In the genomic region with DNA sequence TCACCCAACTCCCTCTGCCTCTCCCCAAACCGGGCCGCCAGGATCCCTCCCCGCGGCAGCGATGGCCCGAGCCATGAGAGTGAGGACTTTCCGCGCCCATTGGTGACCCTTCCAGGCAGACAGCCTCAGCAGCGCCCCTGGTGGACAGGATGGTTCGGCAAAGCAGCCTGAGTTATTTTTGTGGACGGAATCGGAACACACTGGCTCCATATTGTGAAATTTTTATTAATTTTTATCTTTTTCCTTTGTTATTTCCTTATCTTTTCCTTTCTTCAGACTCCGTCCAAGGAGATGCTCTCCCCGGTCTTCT, we compare ENCODE assay signal across 9 mouse cellular contexts. TPM values are rescaled to one million over a fixed set of nuclear protein-coding genes. Genes with fewer than 3 reads are reported as not detected.
A peak's percentile ranks its signal among the peaks of the same experiment; 100 is the strongest.
DNase-seq lines count a peak whose midpoint lies in the region; ATAC-seq lines count a peak whose summit lies in the region.
"Had no signal": no experiment of that assay in that cellular context is flagged by ENCODE, and none has a peak within 500 bp of the region (broad histone marks: within the 10 kb centered on the region; RNA-seq: fewer than 3 reads in every experiment).

No protein-coding gene starts in this region.

- no peaks in the 10 kb centered on the region for H3K9me3 ChIP-seq in midbrain, embryonic 11.5 days (ENCODE audit: control insufficient read depth, low read length)
- no peaks in the 10 kb centered on the region for H3K9me3 ChIP-seq in midbrain, embryonic 16.5 days (replicated peaks; ENCODE audit: control insufficient read depth, low read length, poor library complexity, severe bottlenecking)
- H3K9me3 ChIP-seq: neural tube, embryonic 12.5 days had no signal

- no peak overlapping the region for H3K4me2 ChIP-seq in midbrain, embryonic 11.5 days
- no peak overlapping the region for H3K4me2 ChIP-seq in midbrain, embryonic 16.5 days (ENCODE audit: low read length)
- H3K4me2 ChIP-seq: neural tube, embryonic 12.5 days had no signal

- H3K9ac ChIP-seq in midbrain, embryonic 11.5 days (ENCODE audit: low read length), result no peak overlapping the region
- H3K9ac ChIP-seq in midbrain, embryonic 16.5 days (ENCODE audit: low read depth, low read length), result no peak overlapping the region
- H3K9ac ChIP-seq: neural tube, embryonic 12.5 days had no signal

- DNase-seq in heart, adult 18-20 months, result peak; percentile 46 to 71
- DNase-seq in heart, adult 8-10 months (ENCODE audit: low spot score), result no peak
- DNase-seq in midbrain, embryonic 11.5 days (ENCODE audit: low spot score, missing footprints), result peak; percentile 92
- DNase-seq in T-cell, adult 2 months (ENCODE audit: low spot score), result peak; percentile 41
- DNase-seq in embryo, embryonic 11 days, result peak; percentile 56
- peak; percentile 67 for DNase-seq in lung, postnatal 14 days
- no peak for DNase-seq in c-Kit-positive CD71-positive TER-119-positive erythroid progenitor cells, embryonic 14.5 days (ENCODE audit: low spot score)

- H3K27me3 ChIP-seq in midbrain, embryonic 11.5 days (ENCODE audit: control insufficient read depth, insufficient read depth, low read length), result no peaks in the 10 kb centered on the region
- no peaks in the 10 kb centered on the region for H3K27me3 ChIP-seq in midbrain, embryonic 16.5 days (ENCODE audit: control insufficient read depth, insufficient read depth, low read depth, low read length)
- H3K27me3 ChIP-seq: neural tube, embryonic 12.5 days had no signal

- WGBS in midbrain, embryonic 11.5 days, result 71% methylated on average over 14 of the region's 14 CpGs
- 64% methylated on average over 14 of the region's 14 CpGs for WGBS in midbrain, embryonic 16.5 days

- no peak overlapping the region for H3K4me3 ChIP-seq in midbrain, embryonic 11.5 days (ENCODE audit: low read depth, low read length)
- no peak overlapping the region for H3K4me3 ChIP-seq in midbrain, embryonic 16.5 days (ENCODE audit: low read depth, low read length)
- H3K4me3 ChIP-seq: neural tube, embryonic 12.5 days had no signal

- no peak for ATAC-seq in midbrain, embryonic 11.5 days (ENCODE audit: low FRiP score)
- ATAC-seq in midbrain, embryonic 16.5 days, result no peak

- no peak overlapping the region for H3K27ac ChIP-seq in midbrain, embryonic 11.5 days (ENCODE audit: low read depth, low read length)
- H3K27ac ChIP-seq in midbrain, embryonic 16.5 days (ENCODE audit: low read length), result no peak overlapping the region
- H3K27ac ChIP-seq: neural tube, embryonic 12.5 days had no signal

- peaks cover 5% of the 10 kb centered on the region; the same call in 1 of the 2 replicates for H3K4me1 ChIP-seq in midbrain, embryonic 11.5 days (ENCODE audit: control insufficient read depth, insufficient read depth, low read length)
- no peaks in the 10 kb centered on the region for H3K4me1 ChIP-seq in midbrain, embryonic 16.5 days (ENCODE audit: control insufficient read depth, insufficient read depth, low read length)

- H3K36me3 ChIP-seq in midbrain, embryonic 11.5 days (ENCODE audit: control insufficient read depth, insufficient read depth, low read length), result peaks cover 61% of the 10 kb centered on the region
- H3K36me3 ChIP-seq in midbrain, embryonic 16.5 days (ENCODE audit: control insufficient read depth, insufficient read depth, low read length), result peaks cover 59% of the 10 kb centered on the region

RNA-seq across cellular contexts. Expression of a gene that starts 8.0 kb away (rescaled TPM):
- total RNA-seq in heart, adult 18-20 months (2021), result 1,000 to 10,000 TPM; 1,224 to 1,269 TPM
- 1,000 to 10,000 TPM; 1,301 to 1,379 (median 1,330) TPM for total RNA-seq in heart, adult 8-10 months (2022)
- polyA plus RNA-seq in midbrain, embryonic 11.5 days (2014; fragmentation: Nextera tagmentation; extraction: Ambion mirVana), result 0.81 and 1.8 TPM in 2 replicates
- 7.3 and 7.5 TPM in 2 replicates for polyA plus RNA-seq in midbrain, embryonic 16.5 days (2015; fragmentation: Nextera tagmentation; extraction: Ambion mirVana)

RNA-seq across cellular contexts. Expression of a gene that starts 12.7 kb away (rescaled TPM):
- 10 to 100 TPM; 66.5 to 94.7 TPM for total RNA-seq in heart, adult 18-20 months (2021)
- 100 to 1,000 TPM in 1 of 4 experiments, 10 to 100 TPM in 3; 84.3 to 103 (median 91.3) TPM for total RNA-seq in heart, adult 8-10 months (2022)
- 186 and 215 TPM in 2 replicates for polyA plus RNA-seq in midbrain, embryonic 11.5 days (2014; fragmentation: Nextera tagmentation; extraction: Ambion mirVana)
- 95.9 and 99.5 TPM in 2 replicates for polyA plus RNA-seq in midbrain, embryonic 16.5 days (2015; fragmentation: Nextera tagmentation; extraction: Ambion mirVana)

RNA-seq across cellular contexts. Expression of a gene that starts 22.9 kb away (rescaled TPM):
- total RNA-seq in heart, adult 18-20 months (2021), result 10 to 100 TPM; 37.7 to 53.4 TPM
- total RNA-seq in heart, adult 8-10 months (2022), result 10 to 100 TPM; 31.2 to 51.0 (median 43.8) TPM
- polyA plus RNA-seq in midbrain, embryonic 11.5 days (2014; fragmentation: Nextera tagmentation; extraction: Ambion mirVana), result 14.1 and 16.8 TPM in 2 replicates
- 91.4 and 139 TPM in 2 replicates for polyA plus RNA-seq in midbrain, embryonic 16.5 days (2015; fragmentation: Nextera tagmentation; extraction: Ambion mirVana)

RNA-seq across cellular contexts. Expression of a gene that starts 35.3 kb away (rescaled TPM):
- total RNA-seq in heart, adult 18-20 months (2021), result 10 to 100 TPM; 30.7 to 43.0 TPM
- 10 to 100 TPM; 33.4 to 44.4 (median 34.7) TPM for total RNA-seq in heart, adult 8-10 months (2022)
- polyA plus RNA-seq in midbrain, embryonic 11.5 days (2014; fragmentation: Nextera tagmentation; extraction: Ambion mirVana), result 6.2 and 8.6 TPM in 2 replicates
- 19.0 and 20.1 TPM in 2 replicates for polyA plus RNA-seq in midbrain, embryonic 16.5 days (2015; fragmentation: Nextera tagmentation; extraction: Ambion mirVana)

RNA-seq across cellular contexts. Expression of a gene that starts 41.4 kb away (rescaled TPM):
- total RNA-seq in heart, adult 18-20 months (2021), result 10 to 100 TPM; 13.3 to 14.0 TPM
- 10 to 100 TPM in 3 of 4 experiments, 1 to 10 TPM in 1; 10.0 to 16.0 (median 12.3) TPM for total RNA-seq in heart, adult 8-10 months (2022)
- polyA plus RNA-seq in midbrain, embryonic 11.5 days (2014; fragmentation: Nextera tagmentation; extraction: Ambion mirVana), result 51.2 and 54.7 TPM in 2 replicates
- polyA plus RNA-seq in midbrain, embryonic 16.5 days (2015; fragmentation: Nextera tagmentation; extraction: Ambion mirVana), result 71.4 and 74.8 TPM in 2 replicates

Comparison
In these comparisons a context has a peak if more than half of its experiments do, and no peak if none do; other contexts are left out.
1. DNase-seq: peak in heart, adult 18-20 months (2 of 2), midbrain, embryonic 11.5 days (single experiment), T-cell, adult 2 months (single experiment), embryo, embryonic 11 days (single experiment) and lung, postnatal 14 days (single experiment); none in heart, adult 8-10 months (single experiment) and c-Kit-positive CD71-positive TER-119-positive erythroid progenitor cells, embryonic 14.5 days (single experiment).